Mouse (Mus musculus): ENCODE results near the gene Il17rb. TPM values are rescaled to one million over a fixed set of nuclear protein-coding genes. Genes with fewer than 3 reads are reported as not detected.
A peak's percentile ranks its signal among the peaks of the same experiment; 100 is the strongest.

The Il17rb gene
- total RNA-seq, 2 experiments from 2014 or later: 0.41 to 0.73 TPM

- DNase-seq (ENCODE audit: extremely low spot score in 1 of 2, low spot score in 2 of 2): peak; percentile 88 to 96
- intact Hi-C loops (cut with DNase I): no loop called here
Measured at GRCm38 (mm10) chr14:29978254-29979204, 30.2 kb downstream of the Il17rb start, which contains the start of gene Actr8. TSS of gene Actr8 (plus strand) at chr14:29978337.

GRCm38 (mm10) chr14:29976927-29977326 lies 31.8 kb downstream of the Il17rb start:
- intact Hi-C loops (cut with DNase I): no loop called here
- DNase-seq (ENCODE audit: extremely low spot score in 1 of 2, low spot score in 2 of 2): no peak

DNA sequence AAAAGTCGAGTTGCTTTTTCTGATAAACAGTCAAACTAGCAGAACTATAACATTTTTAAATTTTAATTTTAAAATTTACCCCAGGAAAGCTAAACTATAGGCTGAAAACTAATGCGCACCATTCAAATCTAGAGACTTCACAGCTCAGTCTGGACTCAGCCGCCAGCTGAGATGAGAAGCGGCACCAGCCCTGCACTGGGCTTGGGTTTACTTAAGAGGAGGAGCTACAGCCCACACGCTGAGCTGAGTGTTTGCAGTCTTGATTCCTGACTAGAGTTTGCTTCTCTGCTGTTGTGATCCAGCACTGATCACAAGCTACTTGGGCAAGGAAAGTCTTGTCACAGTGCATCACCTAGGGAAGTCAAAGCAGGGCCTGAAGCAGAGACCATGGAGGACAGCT lies 36.7 kb downstream of the Il17rb start:
- no peak for DNase-seq (ENCODE audit: extremely low spot score in 1 of 2, low spot score in 2 of 2)
- intact Hi-C loops (cut with DNase I): no loop called here

GRCm38 (mm10) chr14:29971446-29971845 lies 37.2 kb downstream of the Il17rb start:
- intact Hi-C loops (cut with DNase I): no loop called here
- no peak for DNase-seq (ENCODE audit: extremely low spot score in 1 of 2, low spot score in 2 of 2)

DNA sequence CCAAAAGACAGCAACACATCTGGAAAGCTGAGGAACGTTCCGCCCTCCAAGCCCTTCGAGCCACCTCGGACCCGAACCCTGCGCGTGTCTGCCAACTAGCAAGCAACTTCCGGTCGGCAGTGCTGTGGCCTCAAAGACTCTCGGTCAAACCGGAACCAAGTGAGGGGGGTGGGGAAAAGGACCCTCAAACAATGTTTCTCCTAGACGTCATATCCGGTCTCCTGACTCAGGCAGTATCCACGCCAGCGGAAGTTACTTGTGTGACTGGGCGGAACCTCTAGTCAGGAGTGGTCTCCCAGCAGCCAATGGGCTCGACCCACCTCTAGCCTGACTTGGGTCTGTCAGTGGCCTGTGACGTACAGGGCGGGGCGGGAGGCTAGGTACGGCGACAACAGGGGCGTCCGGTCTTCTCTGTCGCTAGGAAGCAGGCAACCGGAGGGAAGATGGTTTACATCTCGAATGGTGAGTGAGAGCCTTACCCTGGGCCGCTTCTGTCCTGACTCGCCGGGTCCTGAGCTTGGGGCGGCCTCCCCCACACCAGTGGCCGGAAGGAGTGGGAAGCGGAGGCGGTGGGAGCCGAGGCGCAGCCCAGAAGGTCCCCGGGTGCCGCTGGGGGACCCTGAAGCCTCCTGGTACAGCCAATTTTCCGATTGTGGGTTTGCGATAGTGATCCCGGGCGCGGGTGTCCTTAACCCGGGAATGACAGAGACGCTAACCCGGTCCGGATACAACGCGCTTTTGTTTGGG lies 40.4 kb downstream of the Il17rb start, which contains the start of gene Selenok:
TSS of gene Selenok (plus strand) at position 234 of the 747 bp plus-strand sequence.
- peak; percentile 96 to 99 for DNase-seq (ENCODE audit: extremely low spot score in 1 of 2, low spot score in 2 of 2)
- intact Hi-C loops (cut with DNase I): no loop called here

GRCm38 (mm10) chr14:29967611-29968010 lies 41.1 kb downstream of the Il17rb start:
- DNase-seq (ENCODE audit: extremely low spot score in 1 of 2, low spot score in 2 of 2): no peak
- intact Hi-C loops (cut with DNase I): no loop called here

DNA sequence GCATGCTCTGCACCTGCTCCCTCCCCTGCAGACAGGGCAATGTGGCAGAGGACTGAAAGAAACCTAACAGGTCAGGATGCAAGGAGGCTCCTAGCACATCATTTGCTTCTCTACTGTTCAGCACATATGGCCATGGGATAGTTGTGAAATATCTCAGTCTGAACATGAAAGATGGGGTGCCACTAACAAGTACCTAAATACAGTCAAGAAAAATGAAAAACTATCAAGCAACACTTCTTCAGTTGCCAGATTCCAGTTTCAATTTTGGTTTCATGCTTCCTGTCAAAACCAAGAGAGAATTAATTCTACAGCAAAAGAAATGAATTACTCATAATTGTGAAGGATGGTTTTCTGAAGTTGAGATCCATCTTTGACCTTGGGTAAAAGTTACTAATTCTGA lies 51.3 kb downstream of the Il17rb start:
- intact Hi-C loops (cut with DNase I): no loop called here
- DNase-seq (ENCODE audit: extremely low spot score in 1 of 2, low spot score in 2 of 2): no peak

GRCm38 (mm10) chr14:29950805-29951204 lies 57.9 kb downstream of the Il17rb start:
- intact Hi-C loops (cut with DNase I): no loop called here
- DNase-seq (ENCODE audit: extremely low spot score in 1 of 2, low spot score in 2 of 2): no peak

- intact Hi-C loops (cut with DNase I): no loop called here
- DNase-seq (ENCODE audit: extremely low spot score in 1 of 2, low spot score in 2 of 2): no peak
Measured at GRCm38 (mm10) chr14:29946761-29947309, 61.9 kb downstream of the Il17rb start.

Small RNA genes within 50 kb of the gene (microRNA-seq; reads per million reads assigned to microRNA genes)
- 1.4 reads per million for gene Mir6947

Other genes with a start within 250 kb of the Il17rb start
- gene Selenok, start 40.6 kb downstream of the Il17rb start, total RNA-seq (2021): 100 to 1,000 TPM; 136 TPM
- gene Actr8, start 30.6 kb downstream of the Il17rb start, total RNA-seq (2021): 10 to 100 TPM; 65.5 to 68.1 TPM
- under 1 TPM; 0.28 to 0.39 TPM for gene Chdh, start 127 bp upstream of the Il17rb start, total RNA-seq (2021)